Mouse (Mus musculus) heart, embryonic 12.5 days (tissue): ENCODE results near the gene Sobp. TPM values are rescaled to one million over a fixed set of nuclear protein-coding genes. Genes with fewer than 3 reads are reported as not detected.

Experiments used
- ATAC-seq: fragments of 200-750 bp; cut with Nextera tagmentation; 2 replicates; pipeline ENCODE4 v1.8.0; 2017; ENCODE audit warnings: moderate TSS enrichment, moderate library complexity; ENCODE audit not compliant: insufficient number of reproducible peaks, low FRiP score
- H3K27ac ChIP-seq: fragments of 300-500 bp; sonication (generic); 2 replicates; pipeline ENCODE4 v1.5.1; 2016; ENCODE audit warnings: mild to moderate bottlenecking, moderate library complexity; ENCODE audit not compliant: poor library complexity, severe bottlenecking
- H3K27me3 ChIP-seq: fragments of 300-500 bp; sonication (generic); replicated peaks from 2 replicates; pipeline ENCODE4 v1.6.1; 2016; ENCODE audit warnings: mild to moderate bottlenecking, moderate library complexity
- H3K36me3 ChIP-seq: fragments of 300-500 bp; sonication (generic); 2 replicates; pipeline ENCODE4 v1.6.1; 2016; ENCODE audit warnings: mild to moderate bottlenecking, moderate library complexity
- H3K4me1 ChIP-seq: fragments of 300-500 bp; sonication (generic); replicated peaks from 2 replicates; pipeline ENCODE4 v1.6.1; 2016; ENCODE audit warnings: mild to moderate bottlenecking
- H3K4me2 ChIP-seq: fragments of 300-500 bp; sonication (generic); 2 replicates; pipeline ENCODE4 v1.6.1; 2016; ENCODE audit warnings: mild to moderate bottlenecking, moderate library complexity
- H3K4me3 ChIP-seq: fragments of 300-500 bp; sonication (generic); 2 replicates; pipeline ENCODE4 v1.5.1; 2016; ENCODE audit warnings: mild to moderate bottlenecking
- H3K9ac ChIP-seq: fragments of 300-500 bp; sonication (generic); 2 replicates; pipeline ENCODE4 v1.6.1; 2016; ENCODE audit warnings: mild to moderate bottlenecking, moderate library complexity
- H3K9me3 ChIP-seq: fragments of 300-500 bp; sonication (generic); replicated peaks from 2 replicates; pipeline ENCODE4 v1.6.1; 2016; ENCODE audit warnings: mild to moderate bottlenecking, moderate library complexity
- WGBS: fragments of 180-500 bp; shearing (Covaris S2); methylation state at CpG from one replicate; pipeline ENCODE4 v1.1.7; 2016; 5-methylcytosine and 5-hydroxymethylcytosine counted together
- polyA plus RNA-seq: library from polyadenylated mRNA; unstranded; fragments of >200 nt; fragmentation: Nextera tagmentation; extraction: Ambion mirVana; gene quantifications from 2 replicates; pipeline ENCODE4 v1.2.1, GENCODE M21; 2016

Gene Sobp
- polyA plus RNA-seq, 1 experiment from 2014 or later: 3.1 TPM

GRCm38 (mm10) chr10:43035579-43035978 lies 138.8 kb downstream of the Sobp start:
- Histone ChIP-seq H3K27me3 (no peaks in the 10 kb centered on the region), H3K4me2 (no peak overlapping the region), H3K9ac (no peak overlapping the region), H3K36me3 (no peaks in the 10 kb centered on the region), H3K4me3 (no peak overlapping the region), H3K27ac (0 out of 2 replicates have a peak overlapping the region, but pooled peaks have one; percentile 16), H3K9me3 (peaks cover 4% of the 10 kb centered on the region; the same call in 1 of the 2 replicates), H3K4me1 (peaks cover 40% of the 10 kb centered on the region)
- WGBS: 65% methylated on average over 8 of the region's 8 CpGs
- no peak for ATAC-seq

- Histone ChIP-seq H3K36me3 (no peaks in the 10 kb centered on the region), H3K9me3 (peaks cover under 1% of the 10 kb centered on the region; the same call in 1 of the 2 replicates), H3K27me3 (no peaks in the 10 kb centered on the region), H3K4me1 (peaks cover 40% of the 10 kb centered on the region), H3K9ac (no peak overlapping the region), H3K27ac (peak overlapping the region; percentile 46; the same call in 1 of the 2 replicates), H3K4me3 (no peak overlapping the region), H3K4me2 (no peak overlapping the region)
- 46% methylated on average over 4 of the region's 4 CpGs for WGBS
- peak; percentile 61; the same call in 1 of the 2 replicates for ATAC-seq
Measured at GRCm38 (mm10) chr10:43034811-43035210, 139.5 kb downstream of the Sobp start.

- Histone ChIP-seq H3K4me2 (no peak overlapping the region), H3K9ac (no peak overlapping the region), H3K4me1 (peaks cover 40% of the 10 kb centered on the region), H3K9me3 (no peaks in the 10 kb centered on the region), H3K27me3 (no peaks in the 10 kb centered on the region), H3K4me3 (no peak overlapping the region), H3K36me3 (no peaks in the 10 kb centered on the region), H3K27ac (no peak overlapping the region)
- WGBS: 80% methylated on average over 15 of the region's 15 CpGs
- no peak for ATAC-seq
Measured at GRCm38 (mm10) chr10:43033481-43034248, 140.7 kb downstream of the Sobp start.

GRCm38 (mm10) chr10:43027006-43027405 lies 147.3 kb downstream of the Sobp start:
- H3K4me1 ChIP-seq: peaks cover 6% of the 10 kb centered on the region
- H3K4me3 ChIP-seq: no peak overlapping the region
- ATAC-seq: no peak
- no peaks in the 10 kb centered on the region for H3K36me3 ChIP-seq
- peaks cover 16% of the 10 kb centered on the region for H3K27me3 ChIP-seq
- no peak overlapping the region for H3K4me2 ChIP-seq
- no peaks in the 10 kb centered on the region for H3K9me3 ChIP-seq
- no peak overlapping the region for H3K27ac ChIP-seq
- 66% methylated on average over 9 of the region's 9 CpGs for WGBS
- H3K9ac ChIP-seq: no peak overlapping the region

- 78% methylated on average over 10 of the region's 10 CpGs for WGBS
- Histone ChIP-seq H3K4me2 (no peak overlapping the region), H3K4me1 (peaks cover 13% of the 10 kb centered on the region), H3K27me3 (peaks cover 41% of the 10 kb centered on the region), H3K27ac (no peak overlapping the region), H3K36me3 (no peaks in the 10 kb centered on the region), H3K9ac (no peak overlapping the region), H3K4me3 (no peak overlapping the region), H3K9me3 (no peaks in the 10 kb centered on the region)
- ATAC-seq: no peak
Measured at GRCm38 (mm10) chr10:43023454-43024194, 150.7 kb downstream of the Sobp start.

GRCm38 (mm10) chr10:43022190-43022761 lies 152.1 kb downstream of the Sobp start:
- Histone ChIP-seq H3K4me1 (peaks cover 13% of the 10 kb centered on the region), H3K36me3 (no peaks in the 10 kb centered on the region), H3K4me3 (peak overlapping the region; percentile 63), H3K9me3 (no peaks in the 10 kb centered on the region), H3K27me3 (peaks cover 48% of the 10 kb centered on the region), H3K9ac (peak overlapping the region; percentile 71; the same call in 1 of the 2 replicates), H3K27ac (no peak overlapping the region), H3K4me2 (peak overlapping the region; percentile 98)
- ATAC-seq: no peak
- 7% methylated on average over 29 of the region's 29 CpGs for WGBS

- Histone ChIP-seq H3K27ac (no peak overlapping the region), H3K4me1 (peaks cover 13% of the 10 kb centered on the region), H3K9ac (peak overlapping the region; percentile 71), H3K27me3 (peaks cover 48% of the 10 kb centered on the region), H3K36me3 (no peaks in the 10 kb centered on the region), H3K4me2 (peak overlapping the region; percentile 98), H3K4me3 (peak overlapping the region; percentile 63), H3K9me3 (no peaks in the 10 kb centered on the region)
- ATAC-seq: peak; percentile 52
- under 1% methylated on average over 69 of the region's 69 CpGs for WGBS
Measured at GRCm38 (mm10) chr10:43021512-43022116, 152.7 kb downstream of the Sobp start.

GRCm38 (mm10) chr10:43021017-43021416 lies 153.3 kb downstream of the Sobp start:
- H3K9me3 ChIP-seq: no peaks in the 10 kb centered on the region
- 4% methylated on average over 35 of the region's 35 CpGs for WGBS

GRCm38 (mm10) chr10:43014782-43015181 lies 159.5 kb downstream of the Sobp start:
- 0 out of 2 replicates have a peak, but pooled peaks cover 5% of the 10 kb centered on the region for H3K4me1 ChIP-seq
- H3K4me2 ChIP-seq: no peak overlapping the region
- H3K27ac ChIP-seq: no peak overlapping the region
- no peaks in the 10 kb centered on the region for H3K9me3 ChIP-seq
- no peak overlapping the region for H3K9ac ChIP-seq
- no peaks in the 10 kb centered on the region for H3K36me3 ChIP-seq
- H3K4me3 ChIP-seq: no peak overlapping the region
- ATAC-seq: no peak
- 54% methylated on average over 5 of the region's 5 CpGs for WGBS
- peaks cover 10% of the 10 kb centered on the region for H3K27me3 ChIP-seq

More at GRCm38 (mm10) chr10:43021017-43021416, 153.3 kb downstream of the Sobp start:
- Histone ChIP-seq H3K4me1 (peaks cover 13% of the 10 kb centered on the region), H3K27ac (no peak overlapping the region), H3K36me3 (no peaks in the 10 kb centered on the region), H3K4me3 (peak overlapping the region; percentile 63), H3K9ac (peak overlapping the region; percentile 71), H3K27me3 (peaks cover 48% of the 10 kb centered on the region), H3K4me2 (peak overlapping the region; percentile 98)
- no peak for ATAC-seq

GRCm38 (mm10) chr10:43014358-43014757 lies 160.0 kb downstream of the Sobp start:
- Histone ChIP-seq H3K4me2 (no peak overlapping the region), H3K4me3 (no peak overlapping the region), H3K9ac (no peak overlapping the region), H3K4me1 (0 out of 2 replicates have a peak, but pooled peaks cover 5% of the 10 kb centered on the region), H3K36me3 (no peaks in the 10 kb centered on the region), H3K9me3 (no peaks in the 10 kb centered on the region), H3K27me3 (peaks cover 8% of the 10 kb centered on the region), H3K27ac (no peak overlapping the region)
- no peak for ATAC-seq
- WGBS: 83% methylated on average over 4 of the region's 4 CpGs
